In genomic region chr13:108354804-108355552, GRCm38 (mm10) we compare ENCODE assay signal across 24 mouse cellular contexts. TPM values are rescaled to one million over a fixed set of nuclear protein-coding genes. Genes with fewer than 3 reads are reported as not detected.
DNase-seq lines count a peak whose midpoint lies in the region; ATAC-seq and TF ChIP-seq lines count a peak whose summit lies in the region.
"Had no signal": no experiment of that assay in that cellular context is flagged by ENCODE, and none has a peak within 500 bp of the region (broad histone marks: within the 10 kb centered on the region; RNA-seq: fewer than 3 reads in every experiment).

No protein-coding gene starts in this region.

- H3K36me3 ChIP-seq in lung, embryonic 14.5 days (ENCODE audit: insufficient read depth), result no peaks in the 10 kb centered on the region
- H3K36me3 ChIP-seq in lung, postnatal 0 days (ENCODE audit: insufficient read depth, low read length), result no peaks in the 10 kb centered on the region
- H3K36me3 ChIP-seq: embryonic facial prominence, embryonic 12.5 days; embryonic facial prominence, embryonic 15.5 days; forebrain, embryonic 12.5 days; forebrain, embryonic 15.5 days; heart, embryonic 12.5 days; heart, embryonic 15.5 days had no signal

- H3K4me1 ChIP-seq in lung, embryonic 14.5 days (ENCODE audit: insufficient read depth), result no peaks in the 10 kb centered on the region
- H3K4me1 ChIP-seq in lung, adult 2 months (ENCODE audit: control insufficient read depth, insufficient read depth, low read length), result no peaks in the 10 kb centered on the region
- no peaks in the 10 kb centered on the region for H3K4me1 ChIP-seq in lung, postnatal 0 days (ENCODE audit: insufficient read depth, low read depth, low read length)
- no peaks in the 10 kb centered on the region for H3K4me1 ChIP-seq in cerebellum, adult 2 months (ENCODE audit: control insufficient read depth, insufficient read depth, low read length)
- H3K4me1 ChIP-seq: embryonic facial prominence, embryonic 12.5 days; embryonic facial prominence, embryonic 15.5 days; forebrain, embryonic 15.5 days had no signal

- no peaks in the 10 kb centered on the region for H3K9me3 ChIP-seq in lung, embryonic 14.5 days (ENCODE audit: low read depth, low read length)
- no peaks in the 10 kb centered on the region for H3K9me3 ChIP-seq in lung, postnatal 0 days (ENCODE audit: low read length)
- H3K9me3 ChIP-seq: embryonic facial prominence, embryonic 12.5 days; embryonic facial prominence, embryonic 15.5 days; forebrain, embryonic 12.5 days; forebrain, embryonic 15.5 days; heart, embryonic 12.5 days; heart, embryonic 15.5 days had no signal

- no peak for TF ChIP-seq POLR2A in lung, adult 2 months (IDR thresholded peaks at IDR 0.05; ENCODE audit: borderline replicate concordance, extremely low read depth, low read depth, low read length)
- no peak for TF ChIP-seq POLR2A in cerebellum, adult 2 months (IDR thresholded peaks at IDR 0.05; ENCODE audit: borderline replicate concordance, insufficient read depth, low read length)

- TF ChIP-seq EP300 in lung, postnatal 0 days (IDR thresholded peaks at IDR 0.05), result peak; percentile 91

- no peaks in the 10 kb centered on the region for H3K27me3 ChIP-seq in lung, embryonic 14.5 days (ENCODE audit: insufficient read depth, low read length)
- H3K27me3 ChIP-seq in lung, postnatal 0 days (replicated peaks; ENCODE audit: insufficient read depth, low read length), result no peaks in the 10 kb centered on the region
- H3K27me3 ChIP-seq in cerebellum, adult 2 months (ENCODE audit: control insufficient read depth, insufficient read depth, low read length), result no peaks in the 10 kb centered on the region
- H3K27me3 ChIP-seq: embryonic facial prominence, embryonic 12.5 days; embryonic facial prominence, embryonic 15.5 days; forebrain, embryonic 12.5 days; forebrain, embryonic 15.5 days; heart, embryonic 12.5 days; heart, embryonic 15.5 days had no signal

- H3K4me2 ChIP-seq in lung, embryonic 14.5 days, result no peak overlapping the region
- H3K4me2 ChIP-seq in lung, postnatal 0 days (replicated peaks; ENCODE audit: low read depth, low read length), result no peak overlapping the region
- H3K4me2 ChIP-seq: embryonic facial prominence, embryonic 12.5 days; embryonic facial prominence, embryonic 15.5 days; forebrain, embryonic 12.5 days; forebrain, embryonic 15.5 days; heart, embryonic 12.5 days; heart, embryonic 15.5 days; hindbrain, embryonic 14.5 days had no signal

- no peak overlapping the region for H3K27ac ChIP-seq in lung, embryonic 14.5 days (ENCODE audit: low read depth)
- H3K27ac ChIP-seq in lung, postnatal 0 days (ENCODE audit: low read length), result peak overlapping the region; percentile 64; the same call in 1 of the 2 replicates
- no peak overlapping the region for H3K27ac ChIP-seq in cerebellum, adult 2 months (ENCODE audit: insufficient read depth, low read length)
- H3K27ac ChIP-seq: embryonic facial prominence, embryonic 12.5 days; embryonic facial prominence, embryonic 15.5 days; forebrain, embryonic 12.5 days; forebrain, embryonic 15.5 days; heart, adult 2 months; heart, embryonic 15.5 days; hindbrain, embryonic 14.5 days; hindbrain, postnatal 0 days had no signal

- peak; percentile 38; the same call in 1 of the 2 replicates for ATAC-seq in lung, embryonic 14.5 days (ENCODE audit: insufficient read depth)
- peak; percentile 93 for ATAC-seq in lung, postnatal 0 days
- ATAC-seq: forebrain, embryonic 15.5 days; hindbrain, postnatal 0 days had no signal

- TF ChIP-seq CTCF in lung, embryonic 14.5 days (IDR thresholded peaks at IDR 0.05; ENCODE audit: low read depth), result no peak
- TF ChIP-seq CTCF in lung, adult 2 months (IDR thresholded peaks at IDR 0.05; ENCODE audit: insufficient read depth, low read length), result no peak
- TF ChIP-seq CTCF in lung, postnatal 0 days (IDR thresholded peaks at IDR 0.05), result no peak
- TF ChIP-seq CTCF in cerebellum, adult 2 months (IDR thresholded peaks at IDR 0.05; ENCODE audit: borderline replicate concordance, insufficient read depth, low read depth, low read length), result no peak

- WGBS in lung, embryonic 14.5 days, result 74% methylated on average over 12 of the region's 12 CpGs
- 74% methylated on average over 12 of the region's 12 CpGs for WGBS in lung, adult 2 months
- 58% methylated on average over 12 of the region's 12 CpGs for WGBS in lung, postnatal 0 days
- 84% methylated on average over 12 of the region's 12 CpGs for WGBS in cerebellum, adult 2 months

- H3K9ac ChIP-seq in lung, embryonic 14.5 days, result no peak overlapping the region
- no peak overlapping the region for H3K9ac ChIP-seq in lung, postnatal 0 days (replicated peaks; ENCODE audit: low read depth)
- H3K9ac ChIP-seq: embryonic facial prominence, embryonic 12.5 days; embryonic facial prominence, embryonic 15.5 days; forebrain, embryonic 12.5 days; forebrain, embryonic 15.5 days; heart, embryonic 12.5 days; heart, embryonic 15.5 days; hindbrain, embryonic 14.5 days had no signal

- H3K4me3 ChIP-seq in lung, embryonic 14.5 days (ENCODE audit: low read depth, low read length), result no peak overlapping the region
- no peak overlapping the region for H3K4me3 ChIP-seq in lung, adult 2 months (replicated peaks; ENCODE audit: extremely low read depth, low read depth, low read length)
- no peak overlapping the region for H3K4me3 ChIP-seq in lung, postnatal 0 days (ENCODE audit: low read depth, low read length)
- H3K4me3 ChIP-seq in cerebellum, adult 2 months (replicated peaks; ENCODE audit: insufficient read depth, low read depth, low read length), result no peak overlapping the region
- H3K4me3 ChIP-seq: embryonic facial prominence, embryonic 12.5 days; embryonic facial prominence, embryonic 15.5 days; forebrain, embryonic 12.5 days; forebrain, embryonic 15.5 days; heart, adult 2 months; heart, embryonic 12.5 days; heart, embryonic 15.5 days had no signal

- peak; percentile 86 for DNase-seq in heart, adult 11 months
- no peak for DNase-seq in heart, adult 9 months (ENCODE audit: low spot score in 2 of 2)
- DNase-seq in lung, embryonic 14.5 days, result no peak
- no peak for DNase-seq in lung, adult 2 months
- DNase-seq in lung, postnatal 0 days (ENCODE audit: low spot score), result peak; percentile 75
- no peak for DNase-seq in lung, adult 18-20 months
- no peak for DNase-seq in cerebellum, adult 2 months
- DNase-seq: adrenal gland, postnatal 10 days; adrenal gland, postnatal 36 days; cerebellum, adult 18-20 months; cerebellum, adult 9-11 months; cerebellum, postnatal 25 days; gastrocnemius, postnatal 25 days; heart, adult 2 months; heart, postnatal 10 days; heart, postnatal 4 days had no signal

RNA-seq across cellular contexts. Expression of gene Depdc1b, which starts 38.8 kb away (rescaled TPM):
- polyA plus RNA-seq in lung, embryonic 14.5 days (2014; fragmentation: Nextera tagmentation; extraction: Ambion mirVana), result 17.3 and 20.2 TPM in 2 replicates
- polyA plus RNA-seq in lung, adult 2 months (2012; rRNA removed), result 0.19 and 0.37 TPM in 2 replicates
- 0.70 and 1.2 TPM in 2 replicates for polyA plus RNA-seq in lung, postnatal 0 days (2015; fragmentation: Nextera tagmentation; extraction: Ambion mirVana)
- 0.87 and 0.98 TPM in 2 replicates for polyA plus RNA-seq in cerebellum, adult 2 months (2012; rRNA removed)

Comparison
In these comparisons a context has a peak if more than half of its experiments do, and no peak if none do; other contexts are left out.
1. DNase-seq: peak in heart, adult 11 months (single experiment) and lung, postnatal 0 days (single experiment); none in heart, adult 9 months (0 of 2), lung, embryonic 14.5 days (single experiment), lung, adult 2 months (single experiment), lung, adult 18-20 months (0 of 2) and cerebellum, adult 2 months (0 of 2).